Mouse (Mus musculus) erythroblast, embryonic 14.5 days (primary cell): ENCODE data around the gene Xpnpep1.

Source experiments
- GATA1 ChIP-seq: IDR thresholded peaks from 2 replicates; pipeline ENCODE4 v1.6.1; 2012; ENCODE audit warnings: low read length, inconsistent platforms, mixed read lengths
- TAL1 ChIP-seq: IDR thresholded peaks from 3 replicates; pipeline ENCODE4 v1.6.1; 2012; ENCODE audit warnings: low read length, inconsistent platforms, mixed read lengths

- TF ChIP-seq GATA1 (no peak), TAL1 (no peak)
These were observed 47.1 kb downstream of the Xpnpep1 start for GRCm38 (mm10) chr19:52992880-52993440.
